Mouse (Mus musculus): ENCODE data around the gene Gm10273. TPM values are rescaled to one million over a fixed set of nuclear protein-coding genes. Genes with fewer than 3 reads are reported as not detected.
"Not testable (repeated sequence)": the region's sequence is repeated elsewhere in the genome, so short reads cannot be mapped to it uniquely, and the experiment has no call there.

The Gm10273 gene
- 14.5 and 17.6 TPM in 2 replicates for polyA plus RNA-seq (2016; fragmentation: Nextera tagmentation; extraction: Ambion mirVana)

DNA sequence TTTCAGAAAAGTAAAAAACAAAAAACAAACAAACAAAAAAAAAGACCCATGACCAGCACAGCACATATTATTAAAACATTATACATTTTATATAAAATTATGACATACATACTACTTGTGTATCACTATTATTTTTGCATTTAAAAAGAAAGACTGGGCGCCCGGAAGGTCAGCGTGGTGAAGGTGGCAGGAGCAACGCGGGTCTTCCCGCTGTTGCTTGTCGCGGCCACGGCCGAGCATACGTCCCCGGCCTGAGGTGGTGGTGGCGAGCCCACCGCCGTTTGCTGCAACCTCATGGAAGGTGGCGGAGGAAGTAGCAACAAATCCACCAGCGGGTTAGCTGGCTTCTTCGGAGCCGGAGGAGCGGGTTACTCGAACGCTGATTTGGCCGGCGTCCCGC is at the start of gene Gm10273:
Gene Gm10273, plus strand, starts transcription at position 172 of the 400 bp plus-strand sequence.
- H3K36me3 ChIP-seq; H3K27ac ChIP-seq; H3K9me3 ChIP-seq; H3K27me3 ChIP-seq (ENCODE audit: insufficient read depth, poor library complexity, severe bottlenecking); H3K4me3 ChIP-seq; DNase-seq (ENCODE audit: low spot score): not testable (repeated sequence)
- WGBS, result 84% methylated on average over 12 of the region's 25 CpGs
- peaks cover 19% of the 10 kb centered on the region for H3K4me1 ChIP-seq

- Histone ChIP-seq H3K4me1 (no peaks in the 10 kb centered on the region), H3K9me3 (no peaks in the 10 kb centered on the region), H3K27me3 (ENCODE audit: insufficient read depth, poor library complexity, severe bottlenecking) (no peaks in the 10 kb centered on the region), H3K27ac (no peak overlapping the region), H3K36me3 (peaks cover 84% of the 10 kb centered on the region), H3K4me3 (no peak overlapping the region)
- 90% methylated on average over 2 of the region's 2 CpGs for WGBS
- no peak for DNase-seq (ENCODE audit: low spot score)
These were observed 48.9 kb upstream of the Gm10273 start for GRCm38 (mm10) chr10:59346560-59346959.

GRCm38 (mm10) chr10:59348200-59348599 is 47.2 kb upstream of the Gm10273 start:
- H3K36me3 ChIP-seq, result peaks cover 90% of the 10 kb centered on the region
- H3K4me3 ChIP-seq, result no peak overlapping the region
- H3K27me3 ChIP-seq (ENCODE audit: insufficient read depth, poor library complexity, severe bottlenecking), result no peaks in the 10 kb centered on the region
- no peak overlapping the region for H3K27ac ChIP-seq
- no peaks in the 10 kb centered on the region for H3K4me1 ChIP-seq
- 73% methylated on average over 9 of the region's 9 CpGs for WGBS
- DNase-seq (ENCODE audit: low spot score), result peak; percentile 86
- no peaks in the 10 kb centered on the region for H3K9me3 ChIP-seq

DNA sequence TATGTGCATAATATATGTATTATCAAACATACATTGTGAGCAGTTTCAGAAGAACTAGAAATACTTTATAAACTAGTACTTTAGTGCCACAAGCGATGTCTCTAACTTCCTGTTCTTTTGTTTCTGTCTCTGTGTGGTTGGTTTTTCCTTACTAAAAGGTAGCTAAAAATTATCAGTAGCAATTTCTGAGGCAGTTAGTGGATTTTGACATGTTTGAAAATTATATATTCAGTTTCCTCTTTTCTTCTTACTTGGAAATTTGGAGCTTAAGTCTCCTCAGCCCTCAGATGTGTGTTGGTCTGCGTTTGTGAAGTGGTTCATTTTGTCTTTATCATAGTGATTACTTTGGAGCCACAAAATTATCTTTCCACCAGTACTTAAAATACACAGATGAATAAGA is 45.9 kb upstream of the Gm10273 start:
- WGBS, result 89% methylated on average over 2 of the region's 2 CpGs
- Histone ChIP-seq H3K36me3 (peaks cover 90% of the 10 kb centered on the region), H3K27me3 (ENCODE audit: insufficient read depth, poor library complexity, severe bottlenecking) (no peaks in the 10 kb centered on the region), H3K4me1 (no peaks in the 10 kb centered on the region), H3K9me3 (no peaks in the 10 kb centered on the region), H3K4me3 (no peak overlapping the region), H3K27ac (no peak overlapping the region)
- DNase-seq (ENCODE audit: low spot score), result no peak

- H3K27ac ChIP-seq, result no peak overlapping the region
- H3K9me3 ChIP-seq, result no peaks in the 10 kb centered on the region
- DNase-seq (ENCODE audit: low spot score), result no peak
- H3K27me3 ChIP-seq (ENCODE audit: insufficient read depth, poor library complexity, severe bottlenecking), result no peaks in the 10 kb centered on the region
- H3K36me3 ChIP-seq, result peaks cover 74% of the 10 kb centered on the region
- no peak overlapping the region for H3K4me3 ChIP-seq
- 71% methylated on average over 1 of the region's 1 CpGs for WGBS
- no peaks in the 10 kb centered on the region for H3K4me1 ChIP-seq
These were observed 42.4 kb upstream of the Gm10273 start for GRCm38 (mm10) chr10:59353065-59353464.

GRCm38 (mm10) chr10:59354120-59354519 is 41.3 kb upstream of the Gm10273 start:
- peaks cover 66% of the 10 kb centered on the region for H3K36me3 ChIP-seq

GRCm38 (mm10) chr10:59355020-59355419 is 40.4 kb upstream of the Gm10273 start:
- Histone ChIP-seq H3K27ac (no peak overlapping the region), H3K36me3 (peaks cover 70% of the 10 kb centered on the region), H3K4me1 (no peaks in the 10 kb centered on the region), H3K9me3 (no peaks in the 10 kb centered on the region), H3K27me3 (ENCODE audit: insufficient read depth, poor library complexity, severe bottlenecking) (no peaks in the 10 kb centered on the region), H3K4me3 (no peak overlapping the region)
- DNase-seq (ENCODE audit: low spot score), result no peak
- 90% methylated on average over 8 of the region's 8 CpGs for WGBS

More at GRCm38 (mm10) chr10:59354120-59354519, 41.3 kb upstream of the Gm10273 start:
- Histone ChIP-seq H3K4me1 (no peaks in the 10 kb centered on the region), H3K9me3 (no peaks in the 10 kb centered on the region), H3K27me3 (ENCODE audit: insufficient read depth, poor library complexity, severe bottlenecking) (no peaks in the 10 kb centered on the region), H3K27ac (no peak overlapping the region), H3K4me3 (no peak overlapping the region)
- no peak for DNase-seq (ENCODE audit: low spot score)
- WGBS, result 94% methylated on average over 12 of the region's 12 CpGs

- Histone ChIP-seq H3K27ac (no peak overlapping the region), H3K4me1 (no peaks in the 10 kb centered on the region), H3K9me3 (no peaks in the 10 kb centered on the region), H3K27me3 (ENCODE audit: insufficient read depth, poor library complexity, severe bottlenecking) (no peaks in the 10 kb centered on the region), H3K36me3 (peaks cover 72% of the 10 kb centered on the region), H3K4me3 (no peak overlapping the region)
- 88% methylated on average over 4 of the region's 4 CpGs for WGBS
- DNase-seq (ENCODE audit: low spot score), result no peak
These were observed 36.7 kb upstream of the Gm10273 start for GRCm38 (mm10) chr10:59358744-59359143.

DNA sequence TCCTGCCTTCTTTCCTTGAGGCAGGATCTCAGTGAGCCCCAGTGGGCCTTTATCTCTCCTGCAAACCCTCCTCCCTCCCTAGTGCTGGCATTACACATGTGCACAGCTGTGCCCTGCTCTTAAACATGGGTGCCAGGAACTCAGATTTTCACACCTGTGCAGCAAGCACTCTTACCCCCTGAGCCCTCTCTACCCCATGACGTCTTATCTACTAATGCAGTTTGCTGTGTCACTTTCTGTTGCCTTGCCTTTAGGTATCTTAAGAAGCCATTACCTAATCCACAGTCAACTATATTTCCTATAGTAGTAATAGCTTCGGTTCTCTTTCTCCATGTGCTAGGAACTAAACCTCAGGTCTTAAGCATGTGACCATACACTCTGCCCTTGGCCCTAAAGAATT is 32.2 kb upstream of the Gm10273 start:
- Histone ChIP-seq H3K27me3 (ENCODE audit: insufficient read depth, poor library complexity, severe bottlenecking) (no peaks in the 10 kb centered on the region), H3K9me3 (no peaks in the 10 kb centered on the region), H3K4me1 (0 out of 2 replicates have a peak, but pooled peaks cover 3% of the 10 kb centered on the region), H3K36me3 (peaks cover 91% of the 10 kb centered on the region), H3K4me3 (no peak overlapping the region), H3K27ac (no peak overlapping the region)
- WGBS, result 82% methylated on average over 2 of the region's 2 CpGs
- DNase-seq (ENCODE audit: low spot score), result no peak

- H3K4me1 ChIP-seq, result 0 out of 2 replicates have a peak, but pooled peaks cover 3% of the 10 kb centered on the region
- no peaks in the 10 kb centered on the region for H3K9me3 ChIP-seq
- H3K36me3 ChIP-seq, result peaks cover 97% of the 10 kb centered on the region
- no peak overlapping the region for H3K4me3 ChIP-seq
- no peaks in the 10 kb centered on the region for H3K27me3 ChIP-seq (ENCODE audit: insufficient read depth, poor library complexity, severe bottlenecking)
- no peak overlapping the region for H3K27ac ChIP-seq
- WGBS, result 91% methylated on average over 3 of the region's 3 CpGs
- DNase-seq (ENCODE audit: low spot score), result no peak
These were observed 30.9 kb upstream of the Gm10273 start for GRCm38 (mm10) chr10:59364551-59364950.

GRCm38 (mm10) chr10:59365804-59366589 is 29.4 kb upstream of the Gm10273 start:
- Histone ChIP-seq H3K36me3 (peaks cover 98% of the 10 kb centered on the region), H3K27ac (0 out of 2 replicates have a peak overlapping the region, but pooled peaks have one; percentile 16), H3K4me3 (no peak overlapping the region), H3K9me3 (no peaks in the 10 kb centered on the region), H3K4me1 (0 out of 2 replicates have a peak, but pooled peaks cover 3% of the 10 kb centered on the region), H3K27me3 (ENCODE audit: insufficient read depth, poor library complexity, severe bottlenecking) (no peaks in the 10 kb centered on the region)
- WGBS, result 86% methylated on average over 5 of the region's 5 CpGs
- no peak for DNase-seq (ENCODE audit: low spot score)

DNA sequence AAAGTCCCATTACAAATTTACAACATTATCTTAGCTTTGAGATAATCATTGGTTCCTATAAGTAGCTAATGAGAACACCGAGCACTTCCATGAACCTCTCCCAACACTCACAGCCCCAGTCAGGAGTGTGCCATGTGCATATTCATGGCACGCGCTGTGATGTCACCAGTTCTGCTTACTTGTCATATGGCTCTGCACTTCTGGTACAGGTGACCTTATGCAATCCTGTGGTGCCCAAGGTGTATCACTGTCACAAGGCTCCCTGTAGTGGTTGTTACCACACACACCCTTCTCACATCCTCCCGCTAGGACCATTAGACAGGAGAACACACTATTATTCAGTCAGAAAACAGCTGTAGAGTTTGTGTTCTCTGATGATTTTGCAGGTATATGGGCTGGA is 28.7 kb upstream of the Gm10273 start:
- no peak for DNase-seq (ENCODE audit: low spot score)
- Histone ChIP-seq H3K9me3 (no peaks in the 10 kb centered on the region), H3K4me3 (no peak overlapping the region), H3K27me3 (ENCODE audit: insufficient read depth, poor library complexity, severe bottlenecking) (no peaks in the 10 kb centered on the region), H3K27ac (no peak overlapping the region), H3K36me3 (peaks cover 96% of the 10 kb centered on the region), H3K4me1 (0 out of 2 replicates have a peak, but pooled peaks cover 3% of the 10 kb centered on the region)
- WGBS, result 94% methylated on average over 4 of the region's 4 CpGs

GRCm38 (mm10) chr10:59367206-59367605 is 28.2 kb upstream of the Gm10273 start:
- 0 out of 2 replicates have a peak, but pooled peaks cover 3% of the 10 kb centered on the region for H3K4me1 ChIP-seq
- no peak for DNase-seq (ENCODE audit: low spot score)
- H3K9me3 ChIP-seq, result no peaks in the 10 kb centered on the region
- no peaks in the 10 kb centered on the region for H3K27me3 ChIP-seq (ENCODE audit: insufficient read depth, poor library complexity, severe bottlenecking)
- H3K27ac ChIP-seq, result no peak overlapping the region
- 88% methylated on average over 4 of the region's 4 CpGs for WGBS
- H3K36me3 ChIP-seq, result peaks cover 95% of the 10 kb centered on the region
- no peak overlapping the region for H3K4me3 ChIP-seq
